Mouse (Mus musculus): ENCODE results near the gene Kcnip1. TPM values are rescaled to one million over a fixed set of nuclear protein-coding genes. Genes with fewer than 3 reads are reported as not detected.

The Kcnip1 gene
- total and polyA plus RNA-seq, 3 experiments, result 0.04 to 0.17 TPM; not detected in 1

- TF ChIP-seq PAX5 (IDR thresholded peaks at IDR 0.05; ENCODE audit: low read length) (no peak), POLR2AphosphoS2 (IDR thresholded peaks at IDR 0.05; ENCODE audit: low read depth, low read length) (no peak), TCF12 (IDR thresholded peaks at IDR 0.05; ENCODE audit: low read depth, low read length) (no peak), ETS1 (conservative IDR thresholded peaks at IDR 0.05; ENCODE audit: low read depth, low read length) (no peak), SMC3 (IDR thresholded peaks at IDR 0.05; ENCODE audit: low read depth, low read length) (no peak), USF1 (IDR thresholded peaks at IDR 0.05; ENCODE audit: low read depth, low read length) (no peak), NRF1 (IDR thresholded peaks at IDR 0.05; ENCODE audit: low read depth, low read length) (no peak), SIN3A (IDR thresholded peaks at IDR 0.05; ENCODE audit: low read length) (no peak), ZKSCAN1 (IDR thresholded peaks at IDR 0.05; ENCODE audit: borderline replicate concordance, low read depth, low read length) (no peak), ZMIZ1 (IDR thresholded peaks at IDR 0.05; ENCODE audit: low read depth, low read length) (no peak), TBP (conservative IDR thresholded peaks at IDR 0.05; ENCODE audit: low read depth, low read length) (no peak)
- Histone ChIP-seq H3K4me3 (replicated peaks in 1 of 3; ENCODE audit: low read depth in 2 of 3, low read length in 2 of 3, poor library complexity in 1 of 3) (no peak overlapping the region), H3K36me3 (replicated peaks in 1 of 2; ENCODE audit: control insufficient read depth in 1 of 2, insufficient read depth in 1 of 2, low read length in 1 of 2) (no peaks in the 10 kb centered on the region), H3K4me1 (ENCODE audit: control insufficient read depth in 1 of 2, insufficient read depth in 2 of 2) (peaks cover 8 to 13% of the 10 kb centered on the region in 2 experiments), H3K79me2 (replicated peaks; ENCODE audit: control insufficient read depth, extremely low read depth, insufficient read depth, poor library complexity, severe bottlenecking) (no peaks in the 10 kb centered on the region), H3K27me3 (replicated peaks) (no peaks in the 10 kb centered on the region), H3K4me2 (ENCODE audit: insufficient read depth, low read depth, poor library complexity, severe bottlenecking) (no peak overlapping the region), H3K9ac (ENCODE audit: insufficient read depth, low read depth) (no peak overlapping the region), H3K9me3 (replicated peaks; ENCODE audit: low read length) (no peaks in the 10 kb centered on the region), H3K27ac (ENCODE audit: insufficient read depth, low read depth) (no peak overlapping the region)
- DNase-seq (ENCODE audit: extremely low read depth), result no peak
- dilution Hi-C loops (cut with MboI; ENCODE audit: extremely low pct_ligation_motif_present, extremely low pct_unique_long_range_greater_than_20kb, low sequenced_read_pairs) (no loop called here), in situ Hi-C loops (cut with MboI; ENCODE audit: low pct_ligation_motif_present, low pct_unique_long_range_greater_than_20kb, low sequenced_read_pairs) (loop anchor here (25.0 kb wide), 1 partner anchor 240 kb away; the partner anchor contains the start of gene Foxi1)
Observed at GRCm38 (mm10) chr11:33972114-33972513, 20.8 kb downstream of the Kcnip1 start.

- H3K27ac ChIP-seq (ENCODE audit: insufficient read depth, low read depth), result no peak overlapping the region
- TF ChIP-seq SIN3A (IDR thresholded peaks at IDR 0.05; ENCODE audit: low read length), result no peak
- no peak for TF ChIP-seq MAX (IDR thresholded peaks at IDR 0.05; ENCODE audit: low read length)
- no peak for TF ChIP-seq TBP (conservative IDR thresholded peaks at IDR 0.05; ENCODE audit: low read depth, low read length)
- no peak for TF ChIP-seq CTCF (conservative IDR thresholded peaks at IDR 0.05 in 1 of 2, IDR thresholded peaks at IDR 0.05 in 1 of 2; ENCODE audit: low read depth in 2 of 2, low read length in 2 of 2)
- no peak for TF ChIP-seq BHLHE40 (IDR thresholded peaks at IDR 0.05; ENCODE audit: low read depth, low read length)
- no peak for TF ChIP-seq POLR2AphosphoS2 (IDR thresholded peaks at IDR 0.05; ENCODE audit: low read depth, low read length)
- no peak for TF ChIP-seq ZKSCAN1 (IDR thresholded peaks at IDR 0.05; ENCODE audit: borderline replicate concordance, low read depth, low read length)
- TF ChIP-seq ZMIZ1 (IDR thresholded peaks at IDR 0.05; ENCODE audit: low read depth, low read length), result no peak
- peaks cover 13 to 38% of the 10 kb centered on the region in 2 experiments for H3K4me1 ChIP-seq (ENCODE audit: control insufficient read depth in 1 of 2, insufficient read depth in 2 of 2)
- no peak overlapping the region for H3K4me2 ChIP-seq (ENCODE audit: insufficient read depth, low read depth, poor library complexity, severe bottlenecking)
- in situ Hi-C loops (cut with MboI; ENCODE audit: low pct_ligation_motif_present, low pct_unique_long_range_greater_than_20kb, low sequenced_read_pairs), result loop anchor here (25.0 kb wide), 1 partner anchor 243 kb away; the partner anchor contains the start of gene Foxi1
- H3K4me3 ChIP-seq (replicated peaks in 1 of 3; ENCODE audit: low read depth in 2 of 3, low read length in 2 of 3, poor library complexity in 1 of 3), result no peak overlapping the region
- H3K36me3 ChIP-seq (replicated peaks in 1 of 2; ENCODE audit: control insufficient read depth in 1 of 2, insufficient read depth in 1 of 2, low read length in 1 of 2), result no peaks in the 10 kb centered on the region
- H3K79me2 ChIP-seq (replicated peaks; ENCODE audit: control insufficient read depth, extremely low read depth, insufficient read depth, poor library complexity, severe bottlenecking), result no peaks in the 10 kb centered on the region
- no peak overlapping the region for H3K9ac ChIP-seq (ENCODE audit: insufficient read depth, low read depth)
- dilution Hi-C loops (cut with MboI; ENCODE audit: extremely low pct_ligation_motif_present, extremely low pct_unique_long_range_greater_than_20kb, low sequenced_read_pairs), result no loop called here
- no peak for DNase-seq (ENCODE audit: extremely low read depth)
- H3K27me3 ChIP-seq (replicated peaks), result no peaks in the 10 kb centered on the region
- H3K9me3 ChIP-seq (replicated peaks; ENCODE audit: low read length), result no peaks in the 10 kb centered on the region
Observed at GRCm38 (mm10) chr11:33969199-33969598, 23.8 kb downstream of the Kcnip1 start.
